Mouse (Mus musculus): ENCODE data around the gene Dip2b.

Dip2b gene

GRCm38 (mm10) chr15:100083882-100084281, 45.4 kb downstream of the Dip2b start:
- DNase-seq (ENCODE audit: low read depth, low spot score): no peak

DNA sequence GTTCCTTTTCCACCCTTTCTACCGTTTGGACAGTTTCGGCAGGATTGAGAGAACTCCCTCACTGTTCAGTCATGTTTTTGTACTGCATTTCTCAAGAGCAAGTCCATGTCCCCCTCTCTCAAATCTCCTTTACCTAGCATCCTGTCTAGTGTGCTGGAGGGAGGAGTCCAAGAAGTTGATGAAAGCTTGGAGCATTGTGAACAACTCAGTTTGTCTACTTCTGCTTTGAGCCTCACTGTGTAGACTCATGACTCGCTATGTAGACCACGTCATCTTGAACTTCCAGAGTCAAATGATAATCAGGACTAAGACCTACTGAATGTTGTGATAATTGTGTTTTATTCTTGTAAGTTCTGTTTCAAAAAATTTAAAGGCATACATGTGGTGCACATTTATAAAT, 46.4 kb downstream of the Dip2b start:
- no peak for DNase-seq (ENCODE audit: low read depth, low spot score)

GRCm38 (mm10) chr15:100088021-100088420, 49.6 kb downstream of the Dip2b start:
- DNase-seq (ENCODE audit: low read depth, low spot score): no peak

DNA sequence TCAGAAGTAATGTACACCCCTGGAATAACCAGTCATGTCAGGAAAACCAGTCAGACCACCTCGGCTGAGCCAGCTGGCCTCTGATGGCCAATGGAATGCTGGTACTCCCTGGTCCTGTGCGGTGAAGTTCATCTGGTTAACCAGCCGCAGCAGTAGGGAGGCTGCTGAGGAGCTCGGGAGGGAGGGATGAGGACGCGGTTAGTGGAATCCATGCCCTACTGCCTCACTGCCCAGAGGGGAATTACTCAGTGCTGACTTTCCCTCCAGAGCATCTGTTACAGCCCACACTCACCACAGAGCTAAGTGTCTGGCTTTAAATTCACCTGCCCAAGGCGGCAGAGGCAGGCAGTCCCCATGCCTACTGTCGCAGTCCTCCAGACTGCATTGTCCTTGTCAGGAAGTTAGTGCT, 51.2 kb downstream of the Dip2b start:
- no peak for DNase-seq (ENCODE audit: low read depth, low spot score)

DNA sequence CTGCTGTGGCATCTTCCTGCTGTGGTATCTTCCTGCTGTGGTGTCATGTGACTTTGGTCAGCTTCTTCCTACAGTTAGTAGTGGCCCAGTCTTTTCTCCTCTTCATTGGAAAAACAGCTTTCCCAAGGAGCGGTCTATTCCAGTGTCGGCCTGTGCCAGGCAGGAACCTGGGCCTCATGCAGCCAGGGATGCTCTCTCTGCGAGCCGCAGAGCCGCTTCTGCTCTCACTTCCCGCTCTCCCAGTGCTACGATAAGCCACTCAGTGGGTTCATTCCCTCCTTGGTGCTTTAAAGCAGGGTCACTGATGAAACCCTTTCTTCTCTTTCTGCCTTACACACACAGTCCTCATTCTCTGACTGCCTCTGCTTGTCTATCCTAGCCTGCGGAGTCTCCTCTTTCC, 53.4 kb downstream of the Dip2b start:
- DNase-seq (ENCODE audit: low read depth, low spot score): no peak

GRCm38 (mm10) chr15:100092258-100092657, 53.8 kb downstream of the Dip2b start:
- DNase-seq (ENCODE audit: low read depth, low spot score): no peak

- DNase-seq (ENCODE audit: low read depth, low spot score): no peak
Observed at GRCm38 (mm10) chr15:100096587-100097428, 58.3 kb downstream of the Dip2b start.

DNA sequence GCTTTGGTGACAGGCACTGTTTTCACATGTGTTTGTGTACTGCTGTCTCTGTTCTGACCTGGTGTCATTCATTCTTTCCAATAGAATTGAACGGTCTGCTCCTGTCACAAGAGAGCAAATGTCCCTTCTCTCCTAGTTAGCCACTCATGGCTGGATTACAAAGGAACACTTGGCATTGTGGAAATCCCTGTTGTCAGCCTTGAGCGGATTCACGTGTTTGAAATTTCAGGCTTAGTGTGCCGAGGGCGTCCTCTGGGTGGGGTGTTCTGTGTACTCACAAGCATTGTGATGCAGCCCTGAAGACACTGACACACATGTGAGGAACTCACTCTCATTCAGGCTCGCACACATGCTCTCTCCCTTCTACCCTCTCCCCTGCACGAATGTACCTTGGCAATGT, 61.9 kb downstream of the Dip2b start:
- DNase-seq (ENCODE audit: low read depth, low spot score): no peak

- DNase-seq (ENCODE audit: low read depth, low spot score): no peak
Observed at GRCm38 (mm10) chr15:100101206-100101605, 62.7 kb downstream of the Dip2b start.

DNA sequence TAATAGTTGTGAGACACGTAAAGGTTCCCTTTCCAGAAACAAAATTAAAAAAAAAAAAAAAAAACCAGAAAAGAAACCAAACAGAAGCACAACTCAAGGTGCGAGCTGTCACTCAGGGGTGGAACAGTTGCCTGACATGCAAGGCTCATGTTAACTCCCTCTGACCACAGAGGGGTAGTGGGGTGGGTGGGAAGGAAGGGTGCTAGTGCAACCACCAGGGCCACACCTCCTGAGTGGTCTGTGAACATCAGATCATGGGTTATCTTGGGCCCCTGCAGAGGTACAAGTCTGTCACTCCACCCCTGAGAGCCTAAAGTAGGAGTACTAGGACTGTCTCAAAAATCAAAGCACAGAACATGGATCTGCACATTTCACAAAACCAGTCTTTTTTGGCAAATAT, 65.7 kb downstream of the Dip2b start:
- DNase-seq (ENCODE audit: low read depth, low spot score): no peak

GRCm38 (mm10) chr15:100108071-100108782, 69.8 kb downstream of the Dip2b start:
- DNase-seq (ENCODE audit: low read depth, low spot score): no peak

DNA sequence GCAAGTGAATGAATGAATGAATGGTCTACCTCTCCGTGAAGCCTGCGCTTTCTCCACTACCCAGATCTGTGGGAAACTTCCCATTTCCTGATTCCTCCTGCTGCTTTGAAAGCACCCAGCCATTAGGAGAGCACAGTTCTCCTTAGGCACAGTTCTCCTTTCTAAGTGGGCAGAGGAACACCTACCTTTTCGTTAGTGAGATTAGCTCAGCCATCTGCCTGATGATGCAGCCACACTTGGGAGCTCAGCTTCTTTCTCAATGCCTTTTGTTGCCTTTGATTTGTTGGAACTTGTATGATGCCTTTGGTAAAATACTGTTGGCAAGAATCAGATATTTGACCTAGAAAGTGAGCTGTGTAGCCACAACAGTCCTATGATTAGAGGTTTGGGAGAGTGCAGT, 71.5 kb downstream of the Dip2b start:
- no peak for DNase-seq (ENCODE audit: low read depth, low spot score)

DNA sequence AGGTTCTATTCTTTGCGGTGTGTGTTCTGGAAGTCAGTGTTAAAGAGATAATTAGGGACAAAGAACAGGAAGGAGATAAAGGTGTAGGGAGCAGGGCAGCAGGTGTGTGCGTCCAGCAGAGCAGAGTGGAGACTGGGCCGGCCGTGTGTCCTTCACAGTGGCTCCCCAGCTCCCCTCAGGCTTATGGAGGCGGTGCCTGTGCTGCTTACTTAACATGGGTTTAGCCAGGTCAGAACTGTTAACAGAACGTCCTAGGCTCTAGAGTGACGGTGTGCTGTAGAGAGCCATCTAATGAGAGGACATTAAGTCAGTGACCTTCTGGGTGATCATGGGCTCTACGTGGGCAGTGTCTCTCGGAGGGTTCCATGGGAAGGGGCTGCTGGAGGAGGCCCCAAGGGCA, 73.4 kb downstream of the Dip2b start:
- no peak for DNase-seq (ENCODE audit: low read depth, low spot score)

- no peak for DNase-seq (ENCODE audit: low read depth, low spot score)
Observed at GRCm38 (mm10) chr15:100112309-100112966, 74.0 kb downstream of the Dip2b start.

DNA sequence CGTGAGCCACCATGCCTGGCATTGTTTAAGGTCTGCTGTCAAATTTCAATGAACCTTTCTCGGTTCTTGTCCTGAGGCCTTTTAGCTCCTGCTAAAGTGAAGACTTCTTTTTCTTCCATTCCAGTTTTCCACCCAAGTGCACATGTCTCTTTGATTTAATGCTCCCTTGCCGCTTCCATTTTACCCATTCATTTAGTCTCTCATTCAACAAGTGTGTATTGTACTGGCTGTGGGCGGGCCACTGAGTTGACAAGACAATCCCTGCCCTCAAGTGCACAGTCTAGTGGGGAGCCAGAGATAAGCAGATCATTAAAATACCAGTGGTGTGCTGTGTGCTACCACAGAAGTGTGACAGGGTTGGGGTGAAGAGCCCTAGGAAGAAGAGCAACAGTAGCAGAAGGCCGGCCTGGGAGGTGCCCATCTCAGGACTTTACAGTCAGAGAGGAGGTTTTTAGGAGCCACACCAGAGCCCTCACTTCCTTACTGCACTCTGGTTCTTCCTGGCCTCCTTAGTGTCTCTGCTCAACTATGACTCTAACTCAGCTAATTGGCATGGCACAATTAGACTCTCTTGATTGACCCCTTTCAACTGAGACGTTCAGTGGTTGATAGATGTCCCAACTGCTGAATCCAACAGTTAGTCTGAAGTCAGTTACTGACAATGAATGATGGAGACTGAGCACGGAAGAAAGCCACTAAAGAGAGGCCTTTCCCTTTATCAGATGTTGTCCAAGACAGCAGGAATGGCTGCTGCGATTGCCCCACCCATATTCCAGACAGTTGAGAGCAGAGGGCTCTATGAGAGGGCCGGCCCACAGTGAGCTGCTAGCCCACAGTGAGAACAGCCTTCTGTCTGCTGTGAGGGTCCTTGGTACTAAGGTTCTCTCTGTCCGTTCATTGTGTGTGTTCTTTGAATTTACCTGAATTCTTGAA, 75.1 kb downstream of the Dip2b start:
- no peak for DNase-seq (ENCODE audit: low read depth, low spot score)

GRCm38 (mm10) chr15:100115416-100115815, 77.0 kb downstream of the Dip2b start:
- DNase-seq (ENCODE audit: low read depth, low spot score): no peak

DNA sequence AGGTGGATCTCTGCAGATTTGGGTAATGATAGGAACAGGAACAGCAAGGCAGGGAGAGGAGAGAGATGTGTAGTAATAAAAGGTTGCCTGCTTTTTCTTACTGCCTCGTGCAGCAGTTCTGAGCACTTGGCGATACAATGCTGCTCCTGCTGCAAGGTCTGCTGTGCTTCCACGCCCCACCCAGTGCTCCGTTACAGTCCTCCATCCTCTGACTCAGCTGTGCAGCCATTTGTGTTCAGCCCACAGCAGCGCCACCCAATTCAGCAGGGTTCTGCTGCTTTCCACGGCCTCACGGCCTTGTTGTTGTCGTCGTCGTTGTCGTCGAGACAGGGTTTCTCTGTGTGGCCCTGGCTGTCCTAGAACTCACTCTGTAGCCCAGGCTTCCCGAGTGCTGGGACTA, 77.9 kb downstream of the Dip2b start:
- no peak for DNase-seq (ENCODE audit: low read depth, low spot score)

DNA sequence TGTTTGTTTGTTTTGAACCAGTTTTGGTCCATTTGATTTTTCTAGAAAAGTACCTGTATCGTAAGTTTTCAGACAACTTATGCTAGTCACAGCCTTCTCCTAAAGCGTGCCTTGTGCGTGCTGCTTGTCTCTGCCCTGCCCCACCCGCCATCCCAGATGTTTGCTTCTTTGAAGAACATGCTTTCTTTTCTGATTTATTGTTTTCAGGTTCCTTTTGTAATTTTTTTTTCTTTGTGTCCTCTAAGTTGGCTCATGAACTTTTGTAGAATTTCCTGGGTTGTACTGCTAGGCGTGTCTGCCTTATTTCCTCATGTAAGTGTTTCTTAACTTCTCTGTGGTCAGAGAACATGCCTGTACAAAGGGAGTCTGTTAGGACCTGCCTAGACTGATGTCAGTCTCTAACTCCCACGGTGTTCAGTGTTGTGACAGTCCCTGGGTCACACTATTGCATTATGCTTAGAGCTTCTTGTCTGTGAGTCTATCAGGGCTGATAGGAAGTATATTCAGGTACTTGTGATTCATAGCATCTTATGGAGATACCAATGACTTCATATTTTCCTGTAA, 80.8 kb downstream of the Dip2b start:
- DNase-seq (ENCODE audit: low read depth, low spot score): no peak

- no peak for DNase-seq (ENCODE audit: low read depth, low spot score)
Observed at GRCm38 (mm10) chr15:100121437-100121836, 83.0 kb downstream of the Dip2b start.

DNA sequence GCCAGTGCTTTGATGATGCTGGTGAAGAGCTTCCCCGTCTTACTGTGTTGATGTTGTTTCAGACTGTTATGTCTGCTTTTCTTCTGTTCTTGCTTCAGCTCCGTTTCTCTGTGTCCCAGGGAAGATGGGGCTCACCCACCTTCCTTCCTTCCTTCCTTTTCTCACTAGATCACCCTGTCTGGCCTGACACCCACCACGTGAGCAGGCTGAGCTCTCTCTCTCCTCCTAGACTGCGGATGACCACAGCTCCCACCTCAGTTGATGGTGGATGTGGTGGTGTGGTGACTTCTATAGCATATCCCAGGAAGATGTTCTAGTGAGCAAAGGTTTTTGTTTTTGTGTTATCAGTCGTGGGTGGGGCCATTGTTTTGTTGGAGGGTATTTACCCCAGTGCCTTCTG, 85.4 kb downstream of the Dip2b start:
- DNase-seq (ENCODE audit: low read depth, low spot score): no peak

- no peak for DNase-seq (ENCODE audit: low read depth, low spot score)
Observed at GRCm38 (mm10) chr15:100125245-100125644, 86.8 kb downstream of the Dip2b start.
